Mouse (Mus musculus) left cerebral cortex, postnatal 25 days (tissue): ENCODE measurements around the gene Tmem39a. TPM values are rescaled to one million over a fixed set of nuclear protein-coding genes. Genes with fewer than 3 reads are reported as not detected.

Source experiments
- DNase-seq, 2 experiments: peaks; one replicate each; pipeline ENCODE4 v3.0.0; 2022; ENCODE audit warnings: low spot score in 2 of 2, mixed read lengths in 1 of 2
- intact Hi-C: fragments of 180-260 bp; cut with DNase I; formaldehyde crosslinking; loops from one replicate; pipeline ENCODE4 v1.15.1; 2025
- total RNA-seq, 2 experiments: library from RNA; stranded (reverse); gene quantifications; 2 replicates each; pipeline ENCODE4 v1.2.3; 2021

Gene Tmem39a
- total RNA-seq, 2 experiments from 2014 or later = 18.7 to 23.5 TPM

DNA sequence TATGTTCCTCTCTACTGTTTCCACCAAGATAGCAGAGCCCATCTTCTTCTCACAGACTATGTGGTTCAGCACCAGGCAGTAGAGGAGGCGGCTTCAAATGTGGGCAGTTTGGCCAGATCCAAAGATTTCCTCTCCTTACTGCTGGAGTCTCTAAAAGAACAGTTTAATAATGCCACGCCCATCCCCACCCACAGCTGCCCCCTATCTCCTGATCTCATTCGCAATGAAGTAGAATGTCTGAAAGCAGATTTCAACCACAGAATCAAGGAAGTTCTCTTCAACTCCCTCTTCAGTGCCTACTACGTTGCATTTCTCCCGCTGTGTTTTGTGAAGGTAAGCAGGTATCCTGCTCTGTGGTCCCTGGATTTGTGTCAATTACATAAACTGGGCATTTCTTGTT, 26.7 kb downstream of the Tmem39a start:
- intact Hi-C loops = no loop called here
- DNase-seq = no peak

DNA sequence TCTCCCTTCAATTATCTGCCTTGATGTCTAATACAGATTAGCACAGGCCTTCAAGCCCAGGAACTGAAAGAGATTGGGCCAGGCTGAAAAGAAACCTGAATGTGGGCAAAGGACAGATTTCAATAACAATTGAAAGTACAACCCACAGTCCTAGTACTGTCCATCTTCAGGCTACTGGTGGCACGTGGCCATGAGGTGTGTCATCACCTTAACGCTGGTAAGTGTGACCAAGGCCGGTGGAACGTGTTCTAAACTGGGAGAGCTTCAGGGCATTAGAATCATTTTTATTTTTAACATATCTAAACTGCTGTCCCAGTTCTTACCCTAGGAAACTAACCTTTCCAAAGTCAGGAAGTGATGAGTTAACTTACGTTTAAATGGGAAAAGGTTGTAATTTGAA, 28.7 kb downstream of the Tmem39a start:
- intact Hi-C loops = no loop called here
- DNase-seq = no peak

DNA sequence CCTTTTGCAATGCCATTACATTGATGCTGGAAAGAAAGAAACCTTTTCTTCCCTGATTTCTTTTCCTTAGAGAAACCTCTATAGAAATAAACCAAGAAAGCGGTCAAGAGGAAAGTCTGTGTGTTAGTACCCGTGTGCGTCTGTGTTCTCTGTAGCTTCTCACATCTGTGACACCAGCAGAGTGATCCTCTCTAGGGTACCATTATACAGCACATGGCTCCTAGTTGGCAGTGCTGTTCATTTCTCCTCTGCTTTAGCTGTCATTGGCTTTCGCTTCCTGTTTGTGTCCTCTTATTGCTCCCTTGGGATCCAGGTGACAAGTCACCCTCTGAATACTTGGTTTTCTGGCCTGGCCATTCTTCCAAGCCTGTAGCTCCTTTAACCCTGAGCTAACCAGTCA, 29.1 kb downstream of the Tmem39a start:
- DNase-seq = no peak
- intact Hi-C loops = no loop called here

- intact Hi-C loops = no loop called here
- DNase-seq = no peak
These were observed 33.0 kb downstream of the Tmem39a start for GRCm38 (mm10) chr16:38591506-38591905.

- intact Hi-C loops = no loop called here
- DNase-seq = peak in 1 of 2 experiments; percentile 28
These were observed 33.7 kb downstream of the Tmem39a start for GRCm38 (mm10) chr16:38592026-38592678.

DNA sequence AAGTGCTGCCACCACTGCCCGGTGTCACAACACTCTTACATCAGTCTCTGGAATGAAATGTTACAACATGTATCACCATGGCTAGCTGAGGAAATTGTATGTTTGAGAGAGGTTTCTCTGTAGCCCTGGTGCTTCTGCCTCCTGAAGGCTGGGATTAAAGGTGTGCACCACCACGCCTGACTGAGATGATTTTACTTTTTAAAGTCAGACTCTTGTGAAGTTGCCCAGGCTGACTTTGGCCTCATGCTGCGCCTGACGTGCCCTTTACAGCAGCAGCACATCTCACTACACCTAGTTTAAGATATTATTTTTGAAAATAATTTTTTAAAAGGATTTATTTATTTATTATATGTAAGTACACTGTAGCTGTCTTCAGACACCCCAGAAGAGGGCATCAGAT, 34.4 kb downstream of the Tmem39a start:
- no peak for DNase-seq
- intact Hi-C loops = no loop called here

DNA sequence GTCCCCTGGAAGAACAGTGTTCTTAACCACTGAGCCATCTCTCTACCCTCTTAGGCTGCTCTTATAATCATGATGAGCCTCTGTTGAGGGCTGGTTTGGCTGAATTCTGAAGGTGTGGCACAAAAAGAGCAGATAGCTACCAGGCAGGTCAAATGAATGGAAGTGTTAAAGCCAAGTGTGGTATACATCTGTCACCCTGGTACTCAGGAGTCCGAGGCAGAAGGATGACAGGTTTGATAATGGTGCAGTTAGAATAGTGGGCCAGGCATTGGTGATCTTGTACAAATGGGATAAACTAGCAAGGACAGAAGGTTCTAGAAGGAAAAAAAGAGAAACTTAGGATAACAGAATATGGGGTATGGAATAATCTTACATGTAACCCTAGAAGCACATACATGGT, 35.9 kb downstream of the Tmem39a start:
- intact Hi-C loops = no loop called here
- DNase-seq = no peak

GRCm38 (mm10) chr16:38596099-38596498, 37.6 kb downstream of the Tmem39a start:
- intact Hi-C loops = no loop called here

GRCm38 (mm10) chr16:38596651-38597050, 38.2 kb downstream of the Tmem39a start:
- no peak for DNase-seq
- intact Hi-C loops = no loop called here

More at GRCm38 (mm10) chr16:38596099-38596498, 37.6 kb downstream of the Tmem39a start:
- DNase-seq = no peak

GRCm38 (mm10) chr16:38598986-38599680, 40.6 kb downstream of the Tmem39a start:
- intact Hi-C loops = no loop called here
- no peak for DNase-seq

DNA sequence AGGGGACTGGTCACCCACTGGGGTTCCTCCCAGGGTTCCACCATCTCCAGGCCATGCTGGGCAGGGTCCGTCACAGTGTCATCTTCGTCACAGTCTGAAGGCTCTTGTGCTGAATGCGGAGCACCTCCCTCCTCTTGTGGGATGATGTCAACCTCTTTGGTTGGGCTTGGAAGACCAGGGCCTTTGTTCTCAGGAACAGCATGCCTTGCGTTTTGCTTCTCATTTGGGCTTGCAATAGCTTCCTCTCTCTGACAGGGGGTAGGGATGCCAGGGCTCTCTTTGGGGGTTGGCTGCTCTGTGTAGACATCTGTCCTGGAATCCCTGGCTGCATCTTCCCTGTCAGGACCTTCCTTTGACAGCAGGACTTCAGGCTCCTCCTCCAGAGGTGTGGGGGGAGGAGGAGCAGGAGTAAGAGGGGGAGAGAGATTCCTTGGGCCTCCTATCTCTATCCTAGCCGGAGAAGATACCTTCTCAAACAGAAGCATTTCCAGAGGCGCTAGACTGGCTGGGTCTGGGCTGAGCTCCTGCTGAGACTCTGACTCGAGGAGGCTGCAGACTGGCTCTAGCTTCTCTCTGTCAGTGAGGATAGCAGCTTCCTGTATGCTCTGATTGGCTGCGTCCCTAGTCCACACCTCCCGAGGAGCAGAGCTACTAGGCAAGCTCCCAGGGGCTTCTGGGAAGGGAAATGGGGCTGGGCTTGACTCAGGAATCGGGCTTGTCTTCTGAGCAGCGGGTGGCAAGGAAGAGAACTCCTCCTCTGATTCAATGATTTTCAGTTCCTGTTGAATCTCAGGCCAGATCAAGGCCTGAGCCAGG, 44.7 kb downstream of the Tmem39a start:
- intact Hi-C loops = no loop called here
- peak; percentile 8 to 29 for DNase-seq

DNA sequence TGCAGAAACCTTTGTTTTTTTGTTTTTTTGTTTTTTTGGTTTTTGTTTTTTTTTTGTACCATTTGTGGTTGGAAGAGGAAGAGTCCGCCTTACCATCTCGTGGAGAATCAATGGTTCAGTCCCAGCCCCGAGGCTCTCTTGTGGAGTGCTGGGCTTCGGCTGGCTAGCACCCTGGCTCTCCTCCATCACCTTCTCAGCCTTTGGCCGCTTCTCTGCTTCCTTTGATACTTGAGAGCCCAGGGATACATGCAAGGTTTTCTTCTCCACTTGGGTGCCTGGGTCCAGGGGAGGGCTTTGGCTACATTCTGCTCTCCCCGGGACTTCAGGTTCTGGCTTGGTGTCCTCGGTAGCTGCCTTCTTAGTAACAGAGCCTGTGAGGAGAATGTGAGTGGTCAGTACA, 48.0 kb downstream of the Tmem39a start:
- DNase-seq = no peak
- intact Hi-C loops = no loop called here

GRCm38 (mm10) chr16:38608687-38609086, 50.2 kb downstream of the Tmem39a start:
- intact Hi-C loops = no loop called here
- DNase-seq = no peak

DNA sequence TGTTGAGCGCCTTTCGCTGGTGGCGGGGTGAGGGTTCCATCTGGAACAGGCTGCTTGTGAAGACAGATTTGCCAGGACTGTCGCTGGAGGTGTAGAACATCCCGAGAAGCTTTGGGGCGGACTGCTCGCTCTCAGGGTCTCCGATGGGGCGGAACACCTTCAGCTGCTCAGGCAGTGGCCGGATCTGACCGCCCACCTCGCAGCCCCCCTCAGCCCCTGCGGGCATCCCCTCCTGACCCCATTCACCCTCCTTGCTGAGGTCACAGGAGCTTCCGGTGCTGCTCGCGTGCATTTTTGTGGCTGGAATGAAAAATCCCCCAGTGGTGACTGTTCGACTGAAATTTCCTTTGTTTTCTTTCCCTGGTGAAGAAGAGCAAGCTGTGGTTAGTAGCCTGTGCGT, 50.6 kb downstream of the Tmem39a start:
- no peak for DNase-seq

DNA sequence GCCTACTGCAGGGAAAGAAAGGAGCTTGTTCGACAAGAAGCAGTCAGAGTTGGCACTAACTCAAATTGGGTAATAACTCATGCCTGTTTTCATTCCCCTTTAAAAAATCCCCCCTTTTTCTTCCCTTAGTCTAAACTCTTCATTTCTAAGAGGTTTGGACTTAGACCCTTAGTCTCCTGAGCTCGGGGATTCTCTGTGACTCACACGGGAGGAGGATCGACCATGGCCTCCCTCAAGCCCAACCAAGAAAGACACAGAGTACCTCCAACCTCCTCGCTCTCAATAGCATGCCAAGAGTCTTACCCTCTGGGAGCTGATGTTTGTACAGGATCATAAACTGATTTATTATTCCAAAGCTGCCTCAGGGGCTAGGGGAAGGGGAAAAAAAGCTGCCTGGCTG, 54.1 kb downstream of the Tmem39a start:
- no peak for DNase-seq
- intact Hi-C loops = no loop called here

More for the DNA sequence above, 50.6 kb downstream of the Tmem39a start:
- intact Hi-C loops = no loop called here

- DNase-seq = no peak
- intact Hi-C loops = no loop called here
These were observed 55.1 kb downstream of the Tmem39a start for GRCm38 (mm10) chr16:38613646-38614045.

DNA sequence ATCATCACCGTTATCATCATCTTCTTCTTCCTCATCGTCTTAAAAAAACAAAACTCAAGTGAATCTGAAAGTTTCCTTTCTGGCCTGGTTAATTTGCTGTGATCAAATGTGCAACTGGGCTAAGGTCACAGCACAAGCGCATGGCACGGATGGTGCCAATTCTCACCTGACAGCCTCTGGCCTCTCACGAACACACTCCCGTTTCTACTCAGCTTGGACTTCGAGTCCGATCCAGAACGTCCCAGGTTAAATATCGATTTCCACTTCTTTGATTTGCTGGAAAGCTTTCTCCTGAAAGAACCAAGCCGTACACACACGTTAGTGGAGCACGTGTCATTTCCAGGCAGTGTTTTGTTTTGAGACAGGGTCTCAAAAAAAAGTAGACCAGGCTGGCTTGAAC, 59.5 kb downstream of the Tmem39a start:
- DNase-seq = no peak
- intact Hi-C loops = loop anchor here (5.0 kb wide), 1 partner anchor 194 kb away; no protein-coding TSS in a partner anchor

GRCm38 (mm10) chr16:38619054-38619453, 60.6 kb downstream of the Tmem39a start:
- intact Hi-C loops = loop anchor here (5.0 kb wide), 1 partner anchor 193 kb away; no protein-coding TSS in a partner anchor

DNA sequence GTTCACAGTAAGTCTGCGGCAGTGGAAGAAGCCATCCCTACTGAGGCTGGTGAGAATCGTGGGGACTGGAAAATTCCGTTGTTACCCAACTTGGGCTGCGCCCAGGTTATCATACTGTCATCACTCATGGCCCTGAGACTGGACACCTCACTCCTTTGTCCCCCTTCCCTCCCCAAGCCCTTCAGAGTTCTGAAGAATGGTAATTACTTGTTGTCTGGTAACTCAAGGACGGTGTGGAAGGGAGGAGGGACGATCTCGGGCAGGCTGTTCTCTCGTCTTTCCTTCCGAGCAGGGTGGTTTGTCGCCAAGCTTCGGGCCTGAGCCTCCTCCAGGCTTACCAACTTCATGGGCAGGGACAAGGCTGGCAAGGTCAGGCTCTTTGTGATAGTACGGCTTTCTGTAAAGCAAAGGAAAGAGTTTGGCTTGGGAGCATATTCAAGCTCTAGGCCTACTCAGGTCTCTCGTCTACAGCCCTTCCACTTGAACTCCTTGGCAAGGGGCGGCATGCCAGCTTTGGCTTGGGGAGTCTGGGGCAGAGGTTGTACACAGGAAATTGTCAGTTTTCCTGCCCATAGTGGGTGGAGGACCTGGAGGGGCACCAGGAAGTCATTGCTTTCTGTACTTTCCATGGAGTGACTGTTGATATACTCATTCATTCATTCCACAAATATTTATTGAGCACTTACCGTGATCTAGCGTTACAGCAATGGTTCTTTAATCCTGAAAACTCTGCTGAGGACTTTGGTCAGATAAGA, 62.4 kb downstream of the Tmem39a start:
- intact Hi-C loops = loop anchor here (10.0 kb wide), 2 partner anchors 104 to 434 kb away; no protein-coding TSS in a partner anchor

More at GRCm38 (mm10) chr16:38619054-38619453, 60.6 kb downstream of the Tmem39a start:
- DNase-seq = peak; percentile 80 to 84

More for the DNA sequence above, 62.4 kb downstream of the Tmem39a start:
- DNase-seq = no peak
